Mouse (Mus musculus) layer of hippocampus, postnatal 14 days (tissue): ENCODE data around the gene Mamstr. TPM values are rescaled to one million over a fixed set of nuclear protein-coding genes. Genes with fewer than 3 reads are reported as not detected.
"Not testable (repeated sequence)": the region's sequence is repeated elsewhere in the genome, so short reads cannot be mapped to it uniquely, and the experiment has no call there.

ENCODE experiments used
- DNase-seq, 2 experiments: peaks; one replicate each; pipeline ENCODE4 v3.0.0; 2021 to 2022; ENCODE audit warnings: low spot score in 2 of 2, mixed read lengths in 1 of 2
- total RNA-seq, 2 experiments: library from RNA; stranded (reverse); gene quantifications; 2 replicates each; pipeline ENCODE4 v1.2.3; 2021

Mamstr gene
- total RNA-seq, 2 experiments from 2014 or later = 1.7 to 1.8 TPM

GRCm38 (mm10) chr7:45649351-45649750 lies 9.6 kb downstream of the Mamstr start:
- DNase-seq = no peak

- not testable (repeated sequence) for DNase-seq
These were observed 10.7 kb downstream of the Mamstr start for GRCm38 (mm10) chr7:45650484-45650883.

GRCm38 (mm10) chr7:45654424-45655047 lies 14.8 kb downstream of the Mamstr start:
- no peak for DNase-seq

GRCm38 (mm10) chr7:45660746-45661478 lies 21.1 kb downstream of the Mamstr start:
- no peak for DNase-seq

GRCm38 (mm10) chr7:45661702-45662101 lies 21.9 kb downstream of the Mamstr start:
- not testable (repeated sequence) for DNase-seq

- no peak for DNase-seq
These were observed 25.7 kb downstream of the Mamstr start for GRCm38 (mm10) chr7:45665303-45666138.

GRCm38 (mm10) chr7:45666161-45666560 lies 26.4 kb downstream of the Mamstr start, which contains the start of gene Fut2:
Fut2 (minus strand) TSS chr7:45666394.
- DNase-seq = no peak

GRCm38 (mm10) chr7:45667761-45668160 lies 28.0 kb downstream of the Mamstr start:
- peak in 1 of 2 experiments; percentile 44 for DNase-seq

- DNase-seq = no peak
These were observed 29.1 kb downstream of the Mamstr start for GRCm38 (mm10) chr7:45668921-45669320.

- DNase-seq = no peak
These were observed 38.0 kb downstream of the Mamstr start for GRCm38 (mm10) chr7:45677627-45678295.

GRCm38 (mm10) chr7:45678513-45678912 lies 38.7 kb downstream of the Mamstr start:
- no peak for DNase-seq

GRCm38 (mm10) chr7:45679966-45680621 lies 40.3 kb downstream of the Mamstr start:
- DNase-seq = no peak

- DNase-seq = no peak
These were observed 41.4 kb downstream of the Mamstr start for GRCm38 (mm10) chr7:45681046-45681736.

- DNase-seq = peak; percentile 89 to 92
These were observed 42.7 kb downstream of the Mamstr start for GRCm38 (mm10) chr7:45682144-45683126.

GRCm38 (mm10) chr7:45683396-45684050 lies 43.7 kb downstream of the Mamstr start, which contains the start of gene Ntn5:
Ntn5 (plus strand) TSS chr7:45684022.
- no peak for DNase-seq

GRCm38 (mm10) chr7:45685811-45686210 lies 46.0 kb downstream of the Mamstr start:
- DNase-seq = no peak

GRCm38 (mm10) chr7:45686841-45687240 lies 47.1 kb downstream of the Mamstr start:
- no peak for DNase-seq

- DNase-seq = no peak
These were observed 49.3 kb downstream of the Mamstr start for GRCm38 (mm10) chr7:45689099-45689498.
